Mouse (Mus musculus) A20 (cell line): ENCODE data around the gene Ifit2.
"Not testable (repeated sequence)": the region's sequence is repeated elsewhere in the genome, so short reads cannot be mapped to it uniquely, and the experiment has no call there.

Source experiments
- DNase-seq: peaks from one replicate; pipeline ENCODE4 v3.0.0-alpha.2; 2011; ENCODE audit warnings: low read depth, low spot score

Gene Ifit2

DNA sequence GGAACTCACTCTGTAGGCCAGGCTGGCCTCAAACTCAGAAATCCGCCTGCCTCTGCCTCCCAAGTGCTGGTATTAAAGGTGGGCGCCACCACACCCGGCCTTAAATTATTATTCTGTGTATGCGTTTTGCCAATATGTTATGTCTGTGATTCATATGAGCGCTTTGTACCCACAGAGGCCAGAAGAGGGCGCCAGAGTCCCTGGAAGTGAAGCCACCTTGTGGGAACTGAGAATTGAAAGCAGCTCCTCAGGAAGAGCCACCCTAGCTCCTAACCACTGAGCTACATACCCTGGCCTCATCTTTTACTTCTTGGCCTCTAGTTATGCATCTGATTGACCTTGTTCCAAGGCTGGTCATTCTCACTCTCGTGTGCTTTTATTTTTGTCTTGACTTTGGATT lies 2.5 kb upstream of the Ifit2 start:
- peak; percentile 86 for DNase-seq

GRCm38 (mm10) chr19:34550205-34550533 lies 325 bp upstream of the Ifit2 start:
- no peak for DNase-seq

GRCm38 (mm10) chr19:34551981-34552380 lies 1.5 kb downstream of the Ifit2 start:
- DNase-seq, result no peak

DNA sequence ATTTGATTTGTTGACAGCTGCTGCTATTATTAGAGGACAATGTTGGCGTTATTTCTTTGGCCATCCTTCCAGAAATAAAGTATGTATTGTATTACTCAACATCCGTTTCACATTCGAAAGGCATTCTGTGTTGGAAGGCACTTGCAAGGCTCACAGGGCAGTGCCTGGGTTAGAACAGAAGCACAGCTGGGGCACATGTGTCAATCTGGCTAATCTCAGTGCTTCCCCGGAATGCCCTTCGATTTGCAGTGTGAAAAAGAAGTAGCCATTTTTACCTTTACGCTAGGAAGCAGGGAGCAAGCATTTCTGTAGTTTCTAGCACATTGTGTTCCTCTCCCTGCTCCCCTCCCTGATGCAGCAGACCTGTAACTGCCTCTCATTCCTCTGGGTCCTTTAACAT lies 2.5 kb downstream of the Ifit2 start:
- no peak for DNase-seq

- DNase-seq, result no peak
Observed at GRCm38 (mm10) chr19:34553522-34553921, 3.0 kb downstream of the Ifit2 start.

DNA sequence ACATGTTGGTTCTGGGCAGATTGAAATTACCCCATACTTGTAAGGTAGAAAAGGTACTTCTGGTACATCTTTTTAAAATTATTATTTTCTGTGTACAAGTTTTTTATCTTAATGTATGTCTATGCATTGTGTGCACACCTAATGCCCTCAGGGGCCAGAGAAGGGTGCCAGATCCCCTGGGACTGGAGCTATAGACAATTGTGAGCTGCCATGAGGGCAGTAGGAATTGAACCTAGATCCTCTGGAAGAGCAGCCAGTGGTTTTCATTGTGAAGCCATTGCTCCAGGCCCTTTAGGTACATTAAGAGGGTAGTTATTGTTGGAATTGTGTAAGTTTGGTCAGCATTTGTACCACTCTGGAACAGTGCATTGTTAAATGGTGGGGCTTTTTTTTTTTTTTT lies 3.6 kb downstream of the Ifit2 start:
- no peak for DNase-seq

GRCm38 (mm10) chr19:34556621-34557020 lies 6.1 kb downstream of the Ifit2 start:
- DNase-seq, result no peak

GRCm38 (mm10) chr19:34562556-34562955 lies 12.1 kb downstream of the Ifit2 start:
- no peak for DNase-seq

DNA sequence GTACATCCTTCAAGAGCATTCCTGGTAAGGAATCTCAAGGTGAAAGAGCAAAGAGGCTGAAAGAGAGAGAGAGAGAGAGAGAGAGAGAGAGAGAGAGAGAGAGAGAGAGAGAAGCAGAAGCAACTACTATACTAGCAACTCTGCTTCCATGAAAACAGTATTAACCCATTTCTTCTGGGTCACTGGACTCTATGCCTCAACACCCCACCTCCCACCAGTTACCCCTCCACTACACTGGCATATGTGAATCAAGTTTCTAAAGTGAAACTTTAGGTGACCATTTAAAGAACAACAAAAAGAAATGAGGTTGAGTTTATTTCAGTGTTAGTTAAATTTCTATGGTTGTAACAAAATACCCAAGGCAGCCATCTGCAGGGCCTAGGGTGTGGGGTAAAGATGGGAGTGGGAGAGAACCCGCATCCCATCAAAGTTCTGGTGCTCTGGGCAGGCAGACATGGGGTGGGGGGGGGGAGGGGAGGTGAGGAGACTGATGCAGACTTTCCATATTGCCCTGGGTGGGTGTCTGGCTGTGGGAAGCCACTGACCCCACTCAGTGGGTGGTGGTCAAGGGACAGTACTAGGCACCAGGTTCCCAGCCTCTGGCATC lies 15.8 kb downstream of the Ifit2 start:
- DNase-seq, result no peak

DNA sequence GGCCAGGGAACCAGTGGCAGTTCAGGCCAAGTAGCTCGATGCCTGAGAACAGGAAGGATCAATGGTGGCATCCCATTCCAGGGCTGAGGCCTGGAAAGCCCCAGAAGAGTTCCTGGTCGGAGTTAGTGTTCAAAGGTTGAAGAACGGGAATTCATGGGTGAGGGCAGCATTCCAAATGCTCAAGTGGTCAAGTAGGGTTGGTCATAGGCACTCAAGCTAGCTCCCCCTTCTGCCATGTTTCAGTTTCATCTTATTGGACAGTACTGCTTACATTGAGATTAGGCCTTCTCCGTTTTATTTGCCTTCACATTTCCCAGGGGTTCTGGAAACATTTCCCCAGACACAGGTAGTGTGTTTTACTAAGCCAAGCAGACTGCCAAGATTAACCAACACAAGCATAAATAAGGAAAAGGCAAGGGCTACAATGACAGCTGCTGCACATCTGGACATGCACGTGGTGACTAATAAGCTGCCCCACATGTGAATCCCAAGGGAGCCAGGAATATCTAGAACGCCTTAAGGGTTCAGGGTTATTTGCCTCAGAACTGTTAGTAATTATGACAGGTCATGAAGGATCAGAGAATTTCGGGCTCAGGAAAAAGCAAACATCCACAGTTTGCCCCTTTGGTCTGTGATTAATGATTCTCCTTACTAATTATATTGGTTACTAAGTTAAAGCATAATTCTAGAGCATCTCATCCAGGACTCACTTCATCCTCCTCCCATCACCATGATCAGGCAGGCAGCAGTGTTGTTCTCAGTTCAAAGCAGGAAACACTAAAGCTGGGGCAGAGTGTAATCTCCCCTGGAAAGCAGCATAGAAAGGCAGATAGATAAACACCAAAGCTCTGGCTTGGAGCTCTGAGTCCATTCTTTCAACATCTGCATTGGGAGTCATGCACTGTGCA lies 18.7 kb downstream of the Ifit2 start:
- no peak for DNase-seq

GRCm38 (mm10) chr19:34569896-34570476 lies 19.5 kb downstream of the Ifit2 start:
- peak; percentile 38 for DNase-seq

GRCm38 (mm10) chr19:34571080-34571479 lies 20.6 kb downstream of the Ifit2 start:
- no peak for DNase-seq

DNA sequence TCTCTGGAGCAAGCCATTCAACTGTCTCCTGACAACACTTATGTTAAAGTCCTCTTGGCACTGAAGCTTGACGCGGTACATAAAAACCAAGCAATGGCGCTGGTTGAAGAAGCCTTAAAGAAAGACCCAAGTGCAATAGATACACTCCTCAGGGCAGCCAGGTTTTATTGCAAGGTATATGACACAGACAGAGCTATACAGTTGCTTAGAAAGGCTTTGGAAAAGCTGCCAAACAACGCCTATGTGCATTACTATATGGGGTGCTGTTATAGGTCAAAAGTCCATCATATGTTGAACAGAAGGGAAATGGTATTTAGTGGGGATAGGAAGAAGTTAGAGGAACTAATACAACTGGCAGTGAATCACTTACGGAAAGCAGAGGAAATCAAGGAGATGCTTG lies 23.2 kb downstream of the Ifit2 start:
- DNase-seq, result no peak

DNA sequence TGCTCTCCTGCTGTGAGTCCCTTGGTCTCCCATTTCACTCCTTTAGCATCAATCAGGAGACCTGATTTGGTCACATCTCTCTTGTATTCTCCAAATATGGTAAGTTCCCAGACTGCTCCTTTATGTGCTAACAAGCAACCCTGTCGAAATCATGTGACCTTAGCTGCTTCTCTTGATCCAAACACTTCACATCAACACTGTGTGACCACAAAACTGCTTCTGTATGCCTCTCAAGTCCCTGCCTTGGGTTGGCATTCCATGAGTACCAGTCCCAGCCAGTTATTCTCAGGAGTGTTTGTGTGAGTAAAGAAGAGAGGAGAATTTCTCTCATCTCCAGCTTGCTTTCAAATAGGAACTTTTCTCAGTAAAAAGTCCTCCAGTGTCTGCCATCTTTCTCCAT lies 26.6 kb downstream of the Ifit2 start:
- DNase-seq, result no peak

DNA sequence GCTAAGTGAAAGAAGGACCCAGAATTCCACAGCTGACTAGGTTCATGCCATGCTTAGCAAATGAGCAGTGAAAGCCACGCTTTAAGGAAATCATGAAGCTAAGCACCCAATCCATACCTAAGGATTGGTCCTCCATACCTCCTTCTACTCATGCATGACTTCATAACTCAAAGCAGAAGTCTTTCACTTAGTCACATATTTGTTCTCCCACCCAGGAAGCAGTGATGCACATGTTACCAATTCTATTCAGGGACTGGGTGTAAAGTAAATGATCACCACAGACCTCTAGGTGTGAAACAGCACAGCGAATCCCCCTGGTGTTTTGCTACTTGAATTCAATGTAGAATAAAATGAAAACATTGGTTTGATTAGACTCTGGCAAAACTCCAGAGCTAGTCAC lies 32.2 kb downstream of the Ifit2 start:
- DNase-seq, result not testable (repeated sequence)

DNA sequence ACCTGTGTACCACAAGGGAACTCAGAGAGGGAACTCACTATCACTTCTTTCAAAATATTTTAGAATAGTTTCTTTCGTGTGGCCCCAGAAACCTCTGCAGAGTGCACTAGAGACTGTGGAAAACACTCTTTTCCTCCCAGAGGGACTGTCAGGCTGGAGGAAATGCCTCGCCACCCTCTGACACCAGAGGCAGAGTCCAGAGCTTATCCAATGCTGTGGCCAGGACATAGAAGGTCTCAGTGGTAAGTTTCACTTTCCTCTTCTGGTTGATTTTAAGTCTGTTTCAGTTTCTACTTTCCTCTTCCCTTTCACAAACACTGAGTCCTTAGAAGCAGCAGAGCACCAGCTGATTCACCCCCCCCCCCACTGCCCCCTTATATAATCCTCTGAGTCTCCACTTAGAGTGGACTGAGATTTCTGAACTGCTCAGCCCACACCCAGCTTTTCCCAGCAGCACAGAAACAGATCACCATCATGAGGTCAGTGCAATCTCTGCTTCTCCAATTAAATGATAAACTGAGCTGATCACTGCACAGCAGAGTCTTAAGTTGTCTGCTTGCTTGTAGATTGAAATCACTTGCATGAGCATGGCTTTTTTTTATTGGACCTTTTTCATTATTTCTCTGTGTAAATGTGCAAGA lies 32.8 kb downstream of the Ifit2 start, which contains the start of gene Ifit3:
Gene Ifit3 (plus strand): TSS at position 406 of the 641 bp plus-strand sequence.
- not testable (repeated sequence) for DNase-seq

DNA sequence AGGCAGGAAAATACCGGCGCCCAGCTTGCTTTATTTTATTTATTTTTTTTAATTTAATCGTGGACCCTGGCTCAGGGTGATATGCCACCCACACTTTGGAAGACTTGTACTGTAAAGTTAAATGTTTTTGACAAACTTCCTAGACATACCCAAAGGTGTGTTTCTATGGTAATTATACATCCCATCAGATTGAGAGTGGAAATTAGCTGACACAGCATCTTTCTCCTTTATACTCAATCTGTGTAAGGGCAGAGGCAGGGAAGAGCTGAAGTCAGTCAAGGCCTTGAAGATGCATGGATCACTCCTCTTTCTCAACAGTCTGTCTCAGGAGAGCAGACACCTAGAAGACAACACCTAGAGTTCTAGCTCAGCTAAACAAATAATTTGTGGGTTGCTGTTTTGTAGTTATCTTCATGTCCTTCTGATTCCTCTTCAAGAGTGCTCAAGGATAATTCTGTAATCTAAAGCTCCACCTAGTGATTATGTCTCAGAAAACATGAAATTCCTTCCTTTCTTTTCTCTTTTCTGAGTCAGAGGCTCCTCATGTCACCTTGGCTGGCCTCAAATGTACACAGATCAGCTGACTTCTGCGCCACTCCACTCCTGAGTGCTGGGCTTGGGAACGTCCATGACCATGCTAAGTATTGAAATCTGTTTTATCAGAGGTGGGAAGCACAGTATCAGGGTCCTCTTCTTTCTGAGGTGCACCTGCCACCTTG lies 35.4 kb downstream of the Ifit2 start:
- not testable (repeated sequence) for DNase-seq

GRCm38 (mm10) chr19:34587898-34588692 lies 37.6 kb downstream of the Ifit2 start:
- DNase-seq, result not testable (repeated sequence)

GRCm38 (mm10) chr19:34588959-34589358 lies 38.5 kb downstream of the Ifit2 start:
- no peak for DNase-seq

GRCm38 (mm10) chr19:34593456-34593855 lies 43.0 kb downstream of the Ifit2 start:
- DNase-seq, result no peak

- not testable (repeated sequence) for DNase-seq
Observed at GRCm38 (mm10) chr19:34594523-34594922, 44.0 kb downstream of the Ifit2 start.
